Mouse (Mus musculus): ENCODE data around the gene Vkorc1.

DNA sequence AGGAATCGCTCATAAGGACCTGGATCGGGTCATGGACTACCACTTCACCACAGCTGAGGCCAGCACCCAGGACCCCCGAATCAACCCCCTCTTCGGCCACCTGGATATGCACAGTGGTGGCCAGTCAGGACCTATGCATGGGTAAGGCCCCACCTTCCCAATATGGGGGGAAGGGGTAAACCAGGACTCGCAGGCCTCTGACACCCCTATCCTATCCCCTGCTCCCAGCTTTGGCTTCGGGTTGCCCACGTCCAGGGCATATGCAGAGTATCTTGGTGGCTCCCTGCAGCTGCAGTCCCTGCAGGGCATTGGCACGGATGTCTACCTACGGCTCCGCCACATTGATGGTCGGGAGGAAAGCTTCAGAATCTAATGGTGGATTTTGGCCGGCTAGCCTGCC lies 12.5 kb upstream of the Vkorc1 start:
- TF ChIP-seq ZMIZ1 (IDR thresholded peaks at IDR 0.05; ENCODE audit: low read depth, low read length) (no peak), PAX5 (IDR thresholded peaks at IDR 0.05; ENCODE audit: low read length) (no peak), CTCF (conservative IDR thresholded peaks at IDR 0.05 in 1 of 2, IDR thresholded peaks at IDR 0.05 in 1 of 2; ENCODE audit: low read depth in 2 of 2, low read length in 2 of 2) (no peak), MAZ (IDR thresholded peaks at IDR 0.05; ENCODE audit: low read depth, low read length) (no peak), NELFE (IDR thresholded peaks at IDR 0.05; ENCODE audit: low read depth, low read length) (no peak), POLR2A (IDR thresholded peaks at IDR 0.05; ENCODE audit: low read depth, low read length) (no peak), GABPA (IDR thresholded peaks at IDR 0.05; ENCODE audit: insufficient replicate concordance, low read depth, low read length) (no peak), USF1 (IDR thresholded peaks at IDR 0.05; ENCODE audit: low read depth, low read length) (no peak)

Measured in CH12.LX (cell line).